ENCODE assay signal across 8 mouse cellular contexts in the genomic region with DNA sequence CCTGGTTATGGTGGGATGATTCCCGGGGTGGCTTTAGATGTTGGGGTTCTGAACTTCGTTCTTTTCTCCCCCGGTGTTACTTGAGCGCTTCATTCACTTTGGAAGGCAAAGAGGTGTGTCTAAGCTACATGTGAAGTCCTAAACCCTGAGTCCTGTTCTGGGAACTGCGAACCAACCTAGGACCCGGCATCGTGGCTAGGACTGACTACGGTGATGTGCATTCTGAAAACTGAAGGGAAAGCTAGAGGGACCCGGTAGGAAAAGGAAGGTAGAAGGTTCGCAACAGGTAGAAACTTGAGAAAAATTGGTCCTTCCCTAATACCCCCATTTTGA. TPM values are rescaled to one million over a fixed set of nuclear protein-coding genes. Genes with fewer than 3 reads are reported as not detected.
DNase-seq lines count a peak whose midpoint lies in the region; ATAC-seq and TF ChIP-seq lines count a peak whose summit lies in the region.

No protein-coding gene starts in this region.

- H3K4me1 ChIP-seq in megakaryocyte, embryonic 14.5 days, result peaks cover 29% of the 10 kb centered on the region
- H3K4me1 ChIP-seq in forebrain, embryonic 10.5 days, result peaks cover 25% of the 10 kb centered on the region
- peaks cover 18% of the 10 kb centered on the region for H3K4me1 ChIP-seq in limb, embryonic 13.5 days
- no peaks in the 10 kb centered on the region; the same call in 1 of the 2 replicates for H3K4me1 ChIP-seq in small intestine, adult 2 months (ENCODE audit: control insufficient read depth, insufficient read depth, insufficient read length, low read length)

- H3K9me3 ChIP-seq in megakaryocyte, embryonic 14.5 days, result no peaks in the 10 kb centered on the region
- H3K9me3 ChIP-seq in forebrain, embryonic 10.5 days, result no peaks in the 10 kb centered on the region
- H3K9me3 ChIP-seq in limb, embryonic 13.5 days, result no peaks in the 10 kb centered on the region

- no peak for TF ChIP-seq CTCF in small intestine, adult 2 months (IDR thresholded peaks at IDR 0.05; ENCODE audit: extremely low read depth, insufficient read length, insufficient replicate concordance, low read depth, low read length)

- peak overlapping the region; percentile 61 for H3K9ac ChIP-seq in limb, embryonic 13.5 days

- no peak for DNase-seq in forebrain, embryonic 10.5 days (ENCODE audit: extremely low spot score, low spot score)
- no peak for DNase-seq in gastrocnemius, adult 18-20 months (ENCODE audit: low spot score)
- no peak for DNase-seq in adrenal gland, adult 2 months

- H3K36me3 ChIP-seq in megakaryocyte, embryonic 14.5 days (replicated peaks; ENCODE audit: low read length), result peaks cover 4% of the 10 kb centered on the region
- no peaks in the 10 kb centered on the region for H3K36me3 ChIP-seq in forebrain, embryonic 10.5 days (replicated peaks)
- H3K36me3 ChIP-seq in limb, embryonic 13.5 days, result no peaks in the 10 kb centered on the region
- H3K36me3 ChIP-seq in small intestine, adult 2 months (ENCODE audit: control insufficient read depth, insufficient read depth, low read length), result no peaks in the 10 kb centered on the region

- H3K4me3 ChIP-seq in megakaryocyte, embryonic 14.5 days (replicated peaks), result peak overlapping the region; percentile 94
- peak overlapping the region; percentile 95 for H3K4me3 ChIP-seq in forebrain, embryonic 10.5 days
- peak overlapping the region; percentile 93 for H3K4me3 ChIP-seq in limb, embryonic 13.5 days
- peak overlapping the region; percentile 95 for H3K4me3 ChIP-seq in small intestine, adult 2 months (ENCODE audit: low read depth, low read length)

- TF ChIP-seq POLR2A in small intestine, adult 2 months (IDR thresholded peaks at IDR 0.05; ENCODE audit: low read depth, low read length), result no peak

- H3K27me3 ChIP-seq in megakaryocyte, embryonic 14.5 days (replicated peaks), result no peaks in the 10 kb centered on the region
- H3K27me3 ChIP-seq in forebrain, embryonic 10.5 days (ENCODE audit: poor library complexity, severe bottlenecking), result peaks cover 6% of the 10 kb centered on the region; the same call in 1 of the 2 replicates
- H3K27me3 ChIP-seq in limb, embryonic 13.5 days, result peaks cover 4% of the 10 kb centered on the region; the same call in 1 of the 2 replicates
- H3K27me3 ChIP-seq in small intestine, adult 2 months (ENCODE audit: control insufficient read depth, insufficient read depth, low read length), result no peaks in the 10 kb centered on the region

- H3K4me2 ChIP-seq in limb, embryonic 13.5 days (replicated peaks), result peak overlapping the region; percentile 69

- peak overlapping the region; percentile 97 for H3K27ac ChIP-seq in forebrain, embryonic 10.5 days
- peak overlapping the region; percentile 45; the same call in 1 of the 2 replicates for H3K27ac ChIP-seq in limb, embryonic 13.5 days
- H3K27ac ChIP-seq in small intestine, adult 2 months (ENCODE audit: insufficient read depth, low read depth, low read length), result peak overlapping the region; percentile 62

- WGBS in forebrain, embryonic 10.5 days, result under 1% methylated on average over 10 of the region's 10 CpGs
- WGBS in limb, embryonic 13.5 days, result under 1% methylated on average over 10 of the region's 10 CpGs
- under 1% methylated on average over 10 of the region's 10 CpGs for WGBS in small intestine, adult 2 months

- ATAC-seq in megakaryocyte, adult 5-6 weeks (ENCODE audit: poor library complexity, severe bottlenecking), result no peak; the same call in 1 of the 2 replicates
- peak; percentile 71 for ATAC-seq in limb, embryonic 13.5 days (ENCODE audit: low FRiP score, low read depth)
- ATAC-seq in cerebellum, adult (ENCODE audit: insufficient number of reproducible peaks, low FRiP score, low TSS enrichment), result no peak

RNA-seq across cellular contexts. Expression of gene Kpna4, which starts 0.4 kb away (rescaled TPM):
- polyA plus RNA-seq in megakaryocyte, embryonic 14.5 days (2012; ENCODE audit: insufficient read depth, low replicate concordance), result 4.2 and 5.1 TPM in 2 replicates
- 65.3 and 67.4 TPM in 2 replicates for total RNA-seq in megakaryocyte, adult 5-6 weeks (2015)
- 49.2 and 50.2 TPM in 2 replicates for total RNA-seq in megakaryocyte, adult 5-6 weeks (2017)
- 37.0 and 39.8 TPM in 2 replicates for polyA plus RNA-seq in forebrain, embryonic 10.5 days (2016; fragmentation: Nextera tagmentation; extraction: Ambion mirVana)
- polyA plus RNA-seq in limb, embryonic 13.5 days (2015; fragmentation: Nextera tagmentation; extraction: Ambion mirVana), result 29.9 and 30.9 TPM in 2 replicates
- 2.0 and 4.6 TPM in 2 replicates for polyA plus RNA-seq in small intestine, adult 2 months (2012; rRNA removed)
- total RNA-seq in gastrocnemius, adult 18-20 months (2021), result 100 to 1,000 TPM; 122 to 133 TPM
- total RNA-seq in adrenal gland, adult 2 months (2021), result 10 to 100 TPM; 49.9 to 71.0 TPM
- 7.2 and 7.7 TPM in 2 replicates for polyA plus RNA-seq in adrenal gland, adult 2 months (2012; rRNA removed)

Comparison
In these comparisons a context has a peak if more than half of its experiments do, and no peak if none do; other contexts are left out.
1. H3K27ac ChIP-seq: peak in every context shown above with its lines; median percentile 97 in forebrain, embryonic 10.5 days; 62 in small intestine, adult 2 months; 45 in limb, embryonic 13.5 days.